Mouse (Mus musculus): Measurements from ENCODE around the gene Gm49337.

Gm49337 gene

DNA sequence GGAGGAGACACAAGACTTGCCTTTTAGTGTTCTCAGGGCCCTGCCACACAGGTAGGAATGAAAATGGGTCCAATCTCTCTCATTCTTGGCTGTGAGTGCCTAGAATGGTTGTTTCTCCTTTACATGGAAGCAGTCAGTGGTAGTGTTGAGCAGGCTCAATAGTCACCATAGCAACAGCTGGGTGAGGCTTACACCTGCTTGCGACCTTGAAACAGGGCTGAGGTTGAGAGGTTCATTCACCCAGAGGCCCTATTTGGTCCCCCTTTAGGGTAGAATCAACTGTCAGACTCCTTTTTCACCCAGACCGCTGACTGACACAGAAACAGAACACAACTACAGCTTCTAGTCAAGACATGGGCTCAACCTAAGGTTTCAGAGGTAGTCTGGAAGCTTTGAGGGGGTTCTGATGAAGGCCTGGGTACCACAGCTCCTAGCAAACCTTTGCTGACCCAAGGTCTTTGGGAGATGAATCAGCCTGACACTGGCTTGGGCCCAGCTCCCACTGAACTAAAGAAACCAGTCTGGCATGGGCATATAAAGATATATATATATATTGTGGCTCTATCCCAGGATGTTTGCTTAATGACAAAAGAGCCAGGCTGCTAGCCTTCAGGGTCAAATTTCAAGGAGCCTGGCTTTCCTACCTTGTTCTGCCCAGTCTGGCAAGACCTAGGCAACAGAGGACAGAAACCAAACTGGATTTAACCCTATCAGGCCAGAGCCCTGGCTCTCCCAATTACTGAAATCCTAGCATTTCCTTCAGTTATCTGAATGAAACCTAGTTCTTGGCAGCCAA is 8.2 kb upstream of the Gm49337 start:
- DNase-seq, result no peak

DNA sequence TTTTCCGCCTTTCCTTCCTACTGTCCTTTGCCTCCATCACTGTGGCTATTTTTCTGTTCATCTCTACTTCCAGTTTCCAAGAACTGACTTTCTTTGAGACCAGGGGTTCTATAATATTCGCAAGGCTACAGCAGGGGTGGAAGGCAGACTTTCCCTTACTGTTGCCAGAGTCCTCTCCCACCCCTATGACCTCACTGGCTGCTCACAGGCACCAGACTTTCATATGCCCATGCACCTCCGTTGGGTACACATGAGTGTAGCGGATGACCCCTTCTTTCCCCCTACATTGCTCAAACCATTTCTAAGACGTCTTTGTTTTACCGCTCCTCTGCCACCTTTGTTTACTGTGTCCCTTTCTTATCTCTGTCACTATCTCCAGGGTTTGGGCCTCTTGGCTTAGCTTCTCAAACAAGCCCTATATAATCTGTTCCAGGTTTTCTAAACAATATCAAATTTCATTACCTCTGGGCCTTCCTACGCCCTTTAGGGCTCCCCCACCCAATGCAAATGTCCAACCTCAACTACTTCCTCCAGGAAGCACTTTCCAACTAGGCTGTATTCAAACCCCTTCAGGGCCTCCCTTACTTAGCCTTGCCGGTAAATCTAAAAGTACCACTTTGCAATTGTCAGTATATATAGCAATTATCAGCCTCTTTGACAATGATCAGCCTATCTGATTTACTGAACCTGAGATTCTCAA is 7.3 kb upstream of the Gm49337 start:
- DNase-seq, result no peak

DNA sequence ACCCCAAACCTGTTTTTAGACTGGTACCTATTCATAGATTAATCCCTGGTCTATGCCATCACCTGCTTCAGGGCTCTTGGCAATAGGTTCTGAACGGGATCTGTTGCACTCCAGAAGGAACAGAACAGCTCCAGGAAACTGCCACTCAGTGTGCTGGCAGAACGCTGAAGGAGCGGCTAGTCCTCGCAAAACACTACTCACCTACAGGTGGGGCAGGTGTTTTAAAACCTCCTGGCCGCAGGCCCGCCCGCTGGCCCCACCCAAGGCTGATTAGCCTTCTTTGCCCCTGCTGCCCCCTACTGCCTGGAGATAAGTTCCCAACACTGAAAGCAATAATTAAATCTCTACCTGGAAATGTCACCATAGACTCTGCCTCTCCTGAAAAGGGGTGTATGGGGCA is 5.8 kb upstream of the Gm49337 start, which contains the start of gene Tspan1:
Gene Tspan1 (minus strand): TSS at position 198 of the 400 bp plus-strand sequence.
- DNase-seq, result peak; percentile 66

DNA sequence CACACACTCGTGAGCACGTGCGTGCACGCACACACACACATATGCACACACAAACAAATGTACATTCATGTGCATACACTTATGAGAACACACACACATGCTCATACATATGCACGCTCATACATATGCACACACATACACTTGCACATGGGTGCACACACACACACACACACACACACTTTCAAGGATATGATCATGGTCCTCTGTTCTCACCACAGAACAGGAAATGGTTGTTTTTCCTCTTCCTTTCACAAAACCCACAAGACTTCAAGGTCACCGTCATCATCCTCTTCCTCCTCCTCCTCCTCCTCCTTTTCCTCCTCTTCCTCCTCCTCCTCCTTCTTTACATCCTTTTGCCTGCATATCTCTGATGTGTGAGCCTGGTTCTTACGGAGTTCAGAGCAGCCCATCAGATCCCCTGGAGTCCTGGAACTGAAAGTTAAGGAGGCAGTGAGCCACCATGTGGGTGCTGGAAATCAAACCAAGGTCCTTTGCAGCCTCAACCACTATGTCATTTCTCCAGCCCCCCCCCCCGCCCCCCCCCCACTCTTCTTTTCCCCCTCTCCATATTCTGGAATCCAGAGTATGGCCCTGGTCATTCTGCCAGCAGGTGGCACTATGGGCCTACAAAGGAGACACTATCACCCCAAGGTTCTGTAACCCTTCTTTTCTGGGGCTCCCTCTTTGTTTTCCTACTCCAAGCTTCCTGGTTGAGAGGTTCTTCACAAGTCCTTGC is 4.4 kb upstream of the Gm49337 start:
- DNase-seq, result peak; percentile 84

DNA sequence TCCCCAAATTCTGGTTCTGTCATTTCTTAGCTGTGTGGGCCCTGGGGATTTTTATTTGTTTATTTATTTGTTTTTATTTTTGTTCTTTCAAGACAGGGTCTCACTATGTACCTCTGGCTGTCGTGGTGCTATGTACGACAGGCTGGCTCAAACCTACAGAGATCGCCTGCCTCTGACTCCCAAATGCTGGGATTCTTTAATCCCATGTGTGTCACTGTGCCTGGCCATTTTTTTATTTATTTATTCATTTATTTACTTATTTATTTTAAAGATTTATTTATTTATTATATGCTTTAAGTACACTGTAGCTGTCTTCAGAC is 3.9 kb upstream of the Gm49337 start:
- no peak for DNase-seq

DNA sequence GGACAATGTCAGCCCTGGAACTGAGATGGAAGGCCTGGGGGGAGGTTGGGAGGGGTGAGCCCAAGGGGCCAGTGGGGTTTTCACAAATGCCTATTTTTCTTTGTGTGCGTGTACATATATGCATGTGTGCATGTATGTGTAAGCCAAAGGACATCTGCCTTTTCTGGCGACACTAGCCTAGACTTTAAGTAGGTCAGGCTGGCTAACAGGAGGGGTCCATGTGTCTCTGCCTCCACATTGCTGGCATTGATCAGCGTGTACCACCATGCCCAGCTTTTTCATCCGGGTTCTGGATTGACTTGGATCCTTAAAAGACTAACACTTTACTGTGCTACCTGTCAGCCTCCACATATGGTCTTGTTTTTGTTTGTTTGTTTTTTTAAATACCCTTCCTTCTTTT is 568 bp downstream of the Gm49337 start:
- no peak for DNase-seq

DNA sequence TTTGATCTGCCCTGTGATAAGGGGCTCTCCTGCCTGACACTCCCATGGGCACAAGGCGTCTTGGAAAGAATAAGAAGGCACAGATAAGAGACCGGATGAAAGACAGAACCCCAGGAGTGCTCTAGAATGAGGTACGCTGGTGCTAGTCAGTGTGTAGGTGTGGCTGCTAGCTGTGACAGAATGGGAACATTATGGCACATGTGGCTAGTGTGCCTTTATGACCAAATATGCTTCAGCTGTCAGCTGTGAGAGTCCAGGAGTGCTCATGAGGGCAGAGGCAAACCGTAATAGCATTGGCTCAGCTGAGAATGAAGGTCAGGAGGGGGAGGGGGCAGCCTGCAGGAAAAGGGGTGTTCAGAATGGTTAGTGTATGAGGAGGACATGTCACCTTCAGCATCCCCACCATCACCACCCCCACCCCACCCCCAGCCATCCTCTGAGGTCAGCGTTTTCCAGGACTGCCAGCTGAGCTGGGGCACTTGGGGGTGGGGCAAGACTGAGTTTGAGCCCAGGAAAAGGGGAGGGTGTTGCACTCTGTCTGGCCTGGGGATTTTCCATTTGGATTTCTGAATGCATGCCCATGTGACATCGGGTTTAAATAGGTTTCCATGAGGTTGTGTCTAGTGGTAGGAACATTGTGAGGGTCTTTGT is 1.4 kb downstream of the Gm49337 start:
- peak; percentile 76 for DNase-seq

DNA sequence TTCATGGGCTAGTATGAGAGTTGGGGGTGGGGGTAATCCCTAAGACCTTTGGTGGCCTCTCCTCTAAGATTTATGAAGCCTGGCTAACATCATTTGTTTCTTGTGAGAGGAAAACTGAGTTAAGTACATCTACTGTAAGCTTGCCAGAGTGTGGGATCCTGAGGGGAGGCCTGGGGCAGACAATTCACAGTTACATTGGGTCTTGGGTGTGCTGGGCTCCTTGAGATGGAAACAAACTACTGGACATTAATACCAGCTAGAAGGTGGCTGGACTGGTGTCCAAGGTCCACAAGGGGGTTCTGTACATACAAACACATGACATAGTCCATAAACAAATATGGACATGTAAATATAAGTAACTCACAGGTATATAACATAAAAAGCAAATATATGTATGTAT is 2.0 kb downstream of the Gm49337 start:
- DNase-seq, result no peak

DNA sequence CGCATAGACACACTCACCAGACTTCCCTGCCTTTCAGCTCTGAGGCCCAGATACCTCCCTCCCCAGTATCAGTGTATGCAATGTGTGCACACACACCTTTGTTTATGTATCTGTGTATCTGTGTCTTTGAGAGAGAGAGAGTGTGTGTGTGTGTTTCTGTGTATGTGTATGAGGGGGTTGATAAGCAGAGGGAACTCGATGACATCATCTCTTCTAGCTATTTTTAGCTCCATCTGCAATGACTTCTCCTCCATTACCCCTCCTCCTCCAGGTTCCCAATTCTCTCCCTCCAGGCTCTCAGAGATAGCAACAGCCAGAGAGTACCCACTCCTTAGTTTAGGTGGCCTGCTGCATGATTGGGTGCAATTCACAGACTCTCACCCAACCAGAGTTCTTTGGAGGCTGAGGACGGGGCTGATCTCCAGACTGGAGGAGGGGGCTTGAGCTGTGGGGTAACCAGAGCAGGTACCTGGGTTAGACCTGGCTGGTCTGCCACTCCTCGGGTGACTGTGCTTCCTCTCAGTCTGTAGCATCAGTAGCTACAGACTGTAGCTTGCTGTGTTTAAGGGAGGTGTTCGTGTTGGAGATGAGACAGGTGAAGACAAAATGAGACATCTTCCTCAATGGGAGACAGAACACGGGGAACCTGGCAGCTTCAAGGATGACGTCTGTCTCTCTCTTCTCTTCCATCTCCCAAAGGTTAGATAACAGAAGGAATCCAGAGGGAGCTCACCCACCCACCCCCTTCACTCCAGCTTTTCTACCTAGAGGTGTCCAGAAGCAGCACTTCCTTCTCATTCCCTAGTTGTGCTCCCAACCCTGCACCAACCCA is 2.7 kb downstream of the Gm49337 start:
- DNase-seq, result no peak

DNA sequence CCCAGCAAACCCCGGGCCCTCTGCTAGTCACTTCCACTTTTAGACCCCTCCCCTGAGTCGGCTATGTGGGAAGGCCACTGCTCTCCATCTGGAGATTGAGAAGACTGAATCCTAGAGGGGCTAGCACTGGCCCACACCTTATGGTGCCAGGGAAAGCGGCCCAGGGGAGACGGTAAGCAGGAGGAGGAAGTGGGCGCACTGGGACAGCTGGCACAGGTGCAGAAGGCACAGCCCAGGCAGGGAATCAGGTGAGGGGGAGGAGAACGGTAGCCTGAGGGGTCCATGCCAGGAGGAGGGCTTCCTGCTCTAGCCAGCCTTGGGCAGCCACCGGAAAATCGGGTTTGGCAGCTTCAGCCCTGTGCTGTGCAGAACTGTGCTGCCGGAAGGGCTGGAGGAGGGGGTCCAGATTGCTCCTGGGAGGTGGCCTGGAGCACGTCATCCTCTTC is 3.4 kb downstream of the Gm49337 start:
- DNase-seq, result peak; percentile 91

DNA sequence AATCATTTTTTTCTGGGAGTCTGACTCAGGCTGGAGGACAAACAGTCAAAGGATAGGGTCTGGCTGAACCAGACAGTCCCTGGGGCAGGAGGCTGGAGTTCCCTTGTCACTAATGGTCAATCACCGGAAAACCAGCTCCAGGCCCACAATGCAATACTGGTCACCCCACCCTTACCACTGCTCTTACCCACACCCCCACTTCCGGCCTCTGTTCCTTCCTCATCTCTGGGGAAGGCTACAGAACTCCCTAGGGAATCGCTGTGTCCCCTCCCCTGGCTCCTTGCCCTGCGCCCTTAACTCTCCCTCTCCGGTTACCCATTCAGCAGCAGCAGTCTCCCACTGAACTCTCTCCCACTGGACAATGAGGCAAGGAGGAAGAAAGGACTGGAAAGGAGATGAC is 4.0 kb downstream of the Gm49337 start:
- peak; percentile 88 for DNase-seq

DNA sequence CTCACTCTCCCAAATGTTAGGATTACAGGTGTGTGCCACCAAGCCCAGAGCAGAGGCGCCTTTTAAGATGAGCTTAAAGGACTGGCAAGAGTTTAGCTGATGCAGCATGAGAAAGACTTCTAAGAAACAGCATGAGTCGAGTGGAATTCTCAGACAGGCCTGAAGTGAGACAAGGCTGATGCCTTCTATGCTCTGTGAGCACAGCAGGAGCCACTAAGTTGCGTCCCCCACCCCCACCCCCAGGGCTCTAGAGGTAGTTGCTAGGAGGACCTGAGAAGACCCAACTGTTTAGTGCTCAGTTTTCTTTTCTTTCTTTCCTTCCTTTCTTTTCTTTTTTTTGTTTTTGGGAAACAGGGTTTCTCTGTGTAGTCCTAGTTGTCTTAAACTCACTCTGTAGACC is 8.9 kb downstream of the Gm49337 start:
- DNase-seq, result no peak

DNA sequence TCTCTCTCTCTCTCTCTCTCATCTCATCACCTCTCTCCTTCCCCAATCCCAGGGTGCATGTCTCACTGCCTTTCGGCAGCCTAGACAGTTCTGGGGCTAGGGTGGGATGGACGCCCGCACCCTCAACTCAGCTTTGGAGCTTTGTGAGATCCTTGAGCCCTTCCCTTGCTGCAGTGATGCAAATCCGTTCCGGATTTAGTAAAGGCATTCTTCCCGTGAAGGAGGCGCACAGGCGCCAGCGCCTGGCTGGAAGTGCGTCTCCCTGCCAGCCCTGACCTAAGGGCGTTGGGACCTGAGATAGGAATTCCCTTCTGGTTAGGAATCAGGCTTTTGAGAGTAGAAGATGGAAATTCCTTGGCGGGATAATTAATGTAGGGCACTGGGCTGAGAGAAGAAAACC is 9.6 kb downstream of the Gm49337 start:
- DNase-seq, result peak; percentile 63

DNA sequence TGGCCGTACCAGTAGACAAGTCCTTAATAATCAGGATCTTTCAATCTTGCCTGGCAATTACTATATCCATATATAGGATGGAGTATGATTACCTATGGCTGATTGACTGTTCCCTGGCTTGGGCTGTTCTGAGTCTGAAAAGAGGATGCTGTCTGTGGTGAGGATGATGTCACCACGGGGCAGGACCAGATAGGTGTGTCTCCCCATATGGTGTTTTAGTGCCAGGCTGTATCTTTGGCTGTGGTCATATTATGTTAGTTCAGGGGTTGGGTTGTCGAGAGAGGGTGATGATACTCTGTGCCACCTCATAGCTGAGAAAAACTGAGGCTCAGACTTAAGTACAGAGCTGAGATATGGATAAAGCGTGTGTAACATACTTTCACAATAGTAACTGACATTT is 11.9 kb downstream of the Gm49337 start:
- DNase-seq, result no peak

DNA sequence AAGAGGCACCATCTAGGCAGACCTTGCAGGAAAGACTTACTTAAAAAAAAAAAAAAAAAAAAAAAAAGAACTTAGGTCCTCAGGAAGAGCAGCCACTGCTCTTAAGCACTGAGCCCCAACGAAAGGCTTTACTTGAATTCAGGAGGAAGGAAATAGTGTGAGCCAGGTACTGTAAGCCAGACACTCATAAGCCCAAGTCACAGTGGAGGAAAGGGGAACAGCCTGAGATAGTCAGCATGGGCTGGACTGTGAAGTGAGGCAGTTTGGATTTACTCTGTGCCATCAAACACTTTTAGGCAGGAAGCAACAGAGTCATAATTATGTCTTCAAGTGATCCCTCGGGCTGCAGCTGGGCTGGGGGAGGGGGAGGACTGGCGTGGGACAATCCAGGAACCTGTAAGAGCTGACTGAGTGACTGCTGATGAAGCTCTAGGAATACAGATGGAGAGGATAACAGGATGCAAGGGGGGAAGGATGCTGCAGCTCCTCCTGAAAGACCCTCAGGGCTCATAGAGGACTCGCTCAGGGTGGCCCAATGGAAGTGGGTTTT is 19.2 kb downstream of the Gm49337 start:
- DNase-seq, result peak; percentile 40

DNA sequence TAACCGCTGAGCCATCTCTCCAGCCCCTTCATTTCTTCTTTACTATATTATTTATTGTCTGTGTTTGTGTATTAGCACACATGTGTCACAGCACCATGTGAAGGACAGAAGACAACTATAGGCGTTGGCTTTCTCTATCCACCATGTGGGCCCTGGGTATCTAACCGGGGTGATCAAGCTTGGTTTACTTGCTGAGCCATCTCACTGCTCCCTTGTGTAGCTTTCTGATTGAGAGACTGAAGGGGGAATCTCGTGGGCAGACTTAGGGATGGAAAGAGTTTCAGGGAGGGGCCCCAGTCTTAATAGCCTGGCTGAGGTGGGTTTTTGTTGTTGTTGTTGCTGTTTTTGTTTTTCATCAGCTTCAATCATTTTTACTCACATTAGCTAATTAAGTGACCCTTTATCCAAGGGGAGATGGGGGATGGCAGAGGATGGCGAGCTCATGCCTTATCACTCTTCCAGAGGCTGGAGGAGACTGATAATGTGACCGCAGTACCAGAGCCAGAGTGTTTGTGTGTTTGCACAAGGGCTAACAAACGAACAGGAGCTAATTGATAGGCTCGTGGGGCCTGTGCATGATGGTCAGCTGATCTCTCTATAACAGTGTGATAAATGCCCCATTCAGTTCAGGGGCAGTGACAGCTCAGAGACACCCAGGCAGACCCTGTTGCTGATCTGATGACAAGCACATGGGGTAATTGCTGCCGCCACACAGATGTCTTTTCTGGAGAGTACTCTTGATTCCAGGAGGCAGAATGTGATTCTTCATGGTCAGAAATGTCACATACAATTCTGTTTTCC is 20.6 kb downstream of the Gm49337 start:
- no peak for DNase-seq

DNA sequence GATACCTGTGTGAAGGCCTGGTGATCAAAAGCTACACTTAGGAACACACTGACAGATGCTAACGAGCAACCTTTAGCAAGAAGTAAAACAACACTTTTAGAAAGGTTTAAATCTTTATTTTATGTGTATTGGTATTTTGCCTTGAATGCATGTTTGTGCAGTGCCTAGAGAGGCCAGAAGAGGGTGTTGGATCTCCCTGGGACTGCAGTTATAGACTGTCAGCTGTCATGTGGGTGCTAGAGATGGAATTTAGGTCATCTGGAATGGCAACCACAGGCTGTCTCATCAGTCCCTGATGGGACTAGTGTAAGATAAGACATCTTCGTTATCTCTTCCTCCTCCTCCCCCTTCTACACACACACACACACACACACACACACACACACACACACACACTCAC is 25.2 kb downstream of the Gm49337 start:
- no peak for DNase-seq

DNA sequence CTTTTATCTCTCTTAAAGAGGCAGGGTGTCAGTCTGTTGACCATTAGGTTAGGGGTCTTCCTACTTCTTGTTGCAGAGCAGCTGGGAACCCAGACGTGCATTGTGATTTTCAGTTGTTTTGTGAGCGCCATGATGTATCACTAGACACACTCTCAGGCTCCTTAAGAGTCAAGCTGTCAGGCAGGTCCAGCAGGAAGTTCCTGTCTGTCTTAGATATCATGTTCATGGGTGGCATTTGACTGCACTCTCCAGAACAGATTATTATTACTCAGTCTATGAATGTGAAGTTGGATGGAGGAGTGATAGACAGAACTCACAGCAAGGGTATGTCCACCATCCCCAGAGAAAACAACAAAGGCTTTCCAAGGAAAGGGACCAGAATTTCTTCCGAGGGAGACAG is 31.2 kb downstream of the Gm49337 start:
- DNase-seq, result no peak

DNA sequence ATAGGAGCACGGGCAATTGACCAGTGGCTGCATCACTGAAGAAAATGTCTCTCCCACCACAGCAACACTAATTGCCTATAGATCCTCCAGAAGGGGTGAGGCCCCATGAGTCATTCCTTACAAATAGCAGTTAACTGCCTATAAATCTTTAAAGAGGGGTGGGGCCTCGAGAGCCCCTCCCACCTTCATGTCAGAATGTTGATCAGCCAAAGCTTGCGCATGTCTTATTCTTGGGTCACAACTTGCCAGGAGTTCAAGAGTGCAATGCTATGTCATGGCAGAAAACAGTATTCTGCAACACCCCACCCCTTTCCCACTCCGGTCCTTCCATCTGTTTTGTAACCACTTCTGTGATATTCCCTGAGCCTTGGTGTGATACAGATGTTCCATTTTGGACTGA is 33.3 kb downstream of the Gm49337 start:
- no peak for DNase-seq

DNA sequence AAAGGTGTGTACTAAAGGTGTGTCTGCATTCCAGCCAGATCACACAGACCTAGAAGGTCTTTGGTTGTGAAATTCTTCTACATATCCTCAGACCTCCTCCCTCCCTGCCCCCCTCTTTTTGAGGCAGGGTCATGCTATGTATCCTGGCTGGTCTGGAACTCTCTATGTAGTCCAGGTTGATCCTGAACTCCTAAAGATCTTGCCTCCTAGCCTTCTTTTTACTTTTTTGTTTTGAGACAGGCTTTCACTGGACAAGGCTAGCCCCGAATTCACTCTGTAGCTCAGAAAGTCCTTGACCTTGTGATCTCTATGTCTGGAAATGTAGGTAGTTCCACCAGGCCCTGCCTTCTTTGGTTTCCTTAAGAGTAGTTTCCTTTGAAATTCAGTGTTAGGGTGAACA is 35.7 kb downstream of the Gm49337 start:
- no peak for DNase-seq

All from kidney, postnatal 14 days (tissue).